Mouse (Mus musculus): Measurements from ENCODE around the gene Qrich1. TPM values are rescaled to one million over a fixed set of nuclear protein-coding genes. Genes with fewer than 3 reads are reported as not detected.
A peak's percentile ranks its signal among the peaks of the same experiment; 100 is the strongest.

The Qrich1 gene
- 131 and 150 TPM in 2 replicates for total RNA-seq (2017)

DNA sequence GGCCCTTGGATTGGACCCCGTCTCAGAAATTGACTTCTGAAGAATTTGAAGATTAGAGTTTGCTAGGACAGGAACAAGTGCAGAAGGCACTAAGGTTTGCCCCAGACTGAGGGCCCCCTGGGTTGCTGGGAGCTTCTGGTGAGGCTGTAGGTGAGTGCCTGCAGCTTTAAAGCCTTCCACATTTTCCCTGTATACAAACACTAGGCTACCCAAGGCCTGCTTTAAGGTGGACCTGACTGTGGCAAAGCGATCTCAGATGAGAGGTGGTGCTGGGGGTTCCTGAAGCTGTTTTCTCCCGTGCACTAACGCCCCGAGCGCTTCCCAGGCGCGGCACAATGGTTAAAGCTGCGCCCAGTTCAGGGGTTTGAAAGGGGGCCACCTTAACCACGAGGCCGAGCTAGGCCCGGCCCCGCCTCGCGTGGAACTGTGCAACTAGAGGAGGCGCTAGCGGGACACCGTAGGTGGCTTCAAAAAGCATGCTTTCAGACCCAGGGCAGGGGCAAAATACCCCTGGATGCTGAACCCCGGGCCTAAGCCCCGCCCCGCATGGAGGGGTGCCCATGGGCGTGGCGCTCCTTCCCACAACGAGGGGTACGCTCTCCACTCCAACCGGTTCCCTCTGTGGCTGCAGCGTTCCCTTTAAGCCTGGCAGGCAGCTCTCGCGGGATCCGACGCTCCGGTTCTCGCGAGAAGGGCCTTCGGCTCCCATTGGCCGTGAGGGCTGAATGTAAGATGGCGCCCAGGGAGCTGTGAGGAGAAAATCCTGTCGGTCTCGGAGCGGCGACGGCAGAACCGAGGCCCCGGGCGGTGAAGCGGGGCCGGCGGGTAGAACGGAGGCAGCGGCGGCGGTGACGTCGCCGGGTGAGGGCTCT is at the start of gene Qrich1:
TSS of gene Qrich1 (plus strand) at position 427 of the 872 bp plus-strand sequence.
- ATAC-seq (replicated peaks; ENCODE audit: low read depth, poor library complexity, severe bottlenecking) = peak; percentile 92

DNA sequence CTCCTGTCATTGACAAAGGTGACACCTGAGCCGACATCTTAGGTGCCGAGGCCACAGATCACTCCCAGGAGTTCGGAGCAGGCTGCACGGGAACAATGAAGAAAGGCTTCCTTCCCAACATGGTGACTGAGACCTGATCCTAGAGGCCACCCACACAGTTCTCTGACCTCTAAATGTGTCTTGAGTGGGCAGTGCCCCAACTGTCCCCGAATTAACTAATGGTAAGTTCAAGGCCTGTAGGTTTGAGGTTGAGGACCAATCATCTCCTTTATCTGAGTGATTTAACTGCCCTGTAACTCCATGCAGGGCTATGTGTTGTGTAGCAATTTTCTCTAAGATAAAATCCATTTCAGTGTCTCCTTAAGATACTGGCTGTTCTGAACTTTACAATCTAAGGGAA is 47.2 kb upstream of the Qrich1 start:
- ATAC-seq (replicated peaks; ENCODE audit: low read depth, poor library complexity, severe bottlenecking) = no peak

DNA sequence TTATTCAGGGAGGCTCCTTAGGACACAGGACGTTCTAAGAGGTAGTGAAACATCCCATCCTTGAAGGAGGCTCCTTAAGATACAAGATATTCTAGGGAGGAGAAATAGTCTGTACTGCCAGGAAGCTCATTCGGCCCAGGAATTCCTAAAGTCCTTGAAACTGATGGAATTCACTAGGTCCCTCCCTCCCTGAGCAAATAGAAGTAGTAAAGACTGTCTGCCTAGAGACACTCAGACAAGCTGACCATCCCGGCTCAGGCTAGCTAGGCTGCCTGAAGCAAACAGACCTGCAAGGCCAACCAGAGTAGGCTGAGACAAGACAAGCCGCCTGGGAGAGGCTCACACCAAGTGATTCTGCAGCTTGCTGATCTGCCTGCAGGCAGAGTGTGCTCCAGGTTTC is 46.8 kb upstream of the Qrich1 start:
- no peak for ATAC-seq (replicated peaks; ENCODE audit: low read depth, poor library complexity, severe bottlenecking)

DNA sequence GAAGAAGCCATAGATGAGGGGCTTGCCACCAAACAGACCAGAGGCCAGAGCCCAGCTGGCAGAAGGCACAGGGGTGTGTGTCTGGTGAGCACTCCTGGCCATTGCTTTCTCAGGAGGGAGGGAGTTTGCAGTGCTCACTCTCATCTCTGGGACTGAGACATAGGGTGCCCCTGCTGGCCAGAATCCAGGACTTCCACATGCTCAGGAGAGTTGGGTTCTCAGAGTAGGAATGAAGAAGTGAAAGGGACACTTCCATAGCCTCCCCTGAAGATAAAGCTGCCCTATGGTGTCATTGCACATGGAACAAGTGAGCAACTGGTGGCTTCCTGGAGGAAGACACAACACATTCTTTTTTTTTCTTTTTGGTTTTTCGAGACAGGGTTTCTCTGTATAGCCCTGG is 42.1 kb upstream of the Qrich1 start:
- ATAC-seq (replicated peaks; ENCODE audit: low read depth, poor library complexity, severe bottlenecking) = peak; percentile 73

DNA sequence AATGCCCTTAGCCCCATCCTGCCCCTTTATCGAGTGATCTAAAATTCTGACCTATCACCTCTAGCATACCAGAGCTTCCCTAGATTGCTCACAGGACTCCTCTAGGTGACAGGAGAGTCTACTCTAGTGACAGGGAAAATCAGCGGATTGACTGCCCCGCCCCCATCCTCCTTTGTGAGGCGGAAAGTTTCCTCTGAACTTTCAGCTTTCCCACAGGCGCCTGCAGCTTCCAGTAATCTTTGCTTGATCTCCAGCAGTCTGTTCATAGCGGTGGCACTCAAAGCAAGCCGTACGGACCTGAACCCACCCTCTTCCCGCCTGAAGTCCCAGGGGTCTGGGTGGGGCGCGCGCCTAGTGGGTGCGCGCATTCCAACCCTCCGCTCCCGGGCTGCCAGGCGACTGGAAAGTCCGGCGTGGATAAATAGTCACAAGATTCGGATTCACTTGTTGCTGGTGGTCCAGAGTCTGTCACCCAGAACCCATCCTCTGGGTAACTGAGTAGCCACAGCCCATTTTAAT is 37.9 kb upstream of the Qrich1 start:
- peak; percentile 58 for ATAC-seq (replicated peaks; ENCODE audit: low read depth, poor library complexity, severe bottlenecking)

DNA sequence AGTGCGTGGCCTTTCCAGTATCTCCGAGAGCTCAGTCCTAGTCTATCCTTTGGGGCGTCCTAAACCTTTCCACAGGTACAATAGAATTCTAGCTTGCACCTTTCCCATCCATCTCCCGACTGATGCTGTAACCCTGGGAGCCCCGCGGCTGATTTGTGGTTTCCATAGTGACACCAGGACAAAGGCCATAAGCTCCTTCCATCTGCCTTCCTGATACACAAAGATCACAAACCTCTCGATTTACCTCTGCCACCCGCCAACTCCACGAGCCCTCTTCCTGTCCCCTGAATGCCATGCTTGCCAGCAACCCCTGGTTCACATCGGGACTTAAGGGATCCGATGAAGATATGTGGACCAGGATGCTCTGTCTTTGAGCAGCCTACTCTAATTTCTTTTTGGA is 37.4 kb upstream of the Qrich1 start:
- ATAC-seq (replicated peaks; ENCODE audit: low read depth, poor library complexity, severe bottlenecking) = no peak

DNA sequence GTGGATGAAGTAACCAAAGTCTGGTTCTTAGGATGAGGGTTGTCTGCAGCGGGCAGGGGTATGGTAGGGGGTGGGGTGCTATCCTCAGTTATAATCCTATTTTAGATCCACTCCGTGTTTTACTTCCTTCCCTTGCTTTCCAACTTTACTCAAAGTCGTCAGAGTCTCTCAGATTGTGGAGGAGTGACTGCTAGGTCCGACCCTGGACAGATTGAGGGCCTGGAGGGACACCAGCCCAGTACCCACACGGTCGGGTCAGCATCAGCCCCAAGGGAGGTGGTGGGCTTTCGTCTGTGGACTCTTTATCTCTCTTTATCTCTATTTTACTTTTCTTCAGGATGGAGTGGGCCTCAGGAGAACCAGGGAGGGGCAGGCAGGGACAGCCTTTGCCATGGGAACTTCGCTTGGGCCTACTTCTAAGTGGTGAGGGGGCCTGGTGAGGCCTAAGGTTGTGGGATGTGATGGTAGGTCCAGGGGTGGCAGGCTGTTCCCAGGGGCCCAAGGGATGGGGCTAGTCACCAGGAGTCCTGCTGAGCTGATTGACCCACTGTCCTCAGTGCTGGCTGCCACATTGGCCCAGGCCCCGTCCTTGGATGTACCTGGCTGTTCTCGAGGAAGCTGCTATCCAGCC is 36.8 kb upstream of the Qrich1 start, which contains the start of gene Lamb2:
TSS of gene Lamb2 (plus strand) at position 16 of the 631 bp plus-strand sequence.
- peak; percentile 48 for ATAC-seq (replicated peaks; ENCODE audit: low read depth, poor library complexity, severe bottlenecking)

DNA sequence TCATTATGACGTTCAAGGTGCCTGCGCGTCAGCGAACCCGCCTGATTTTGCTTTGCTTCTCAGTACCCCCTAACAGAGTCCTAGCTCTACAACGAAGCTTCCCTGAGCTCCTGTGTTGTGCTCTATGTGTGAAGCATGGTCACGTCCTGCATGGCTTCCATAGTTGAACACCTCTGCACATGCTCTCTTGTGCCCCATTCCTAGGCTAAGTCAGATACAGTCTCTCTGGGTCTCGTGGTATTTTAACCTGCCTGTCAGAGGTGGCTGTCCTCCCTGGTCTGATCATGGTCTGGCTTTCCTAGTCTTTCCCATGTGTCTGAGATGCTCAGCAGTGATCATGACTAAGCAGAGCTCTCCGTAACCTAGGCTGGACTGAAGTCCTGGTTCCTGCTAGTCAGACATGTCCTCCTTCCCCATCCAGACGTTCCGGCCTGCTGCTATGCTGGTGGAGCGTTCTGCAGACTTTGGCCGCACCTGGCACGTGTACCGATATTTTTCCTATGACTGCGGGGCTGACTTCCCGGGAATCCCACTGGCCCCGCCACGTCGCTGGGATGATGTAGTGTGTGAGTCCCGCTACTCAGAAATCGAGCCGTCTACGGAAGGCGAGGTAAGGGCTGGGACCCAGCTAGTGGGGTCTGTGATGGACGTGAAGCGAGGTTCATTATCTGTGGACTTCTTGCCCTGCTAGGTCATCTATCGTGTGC is 35.6 kb upstream of the Qrich1 start:
- ATAC-seq (replicated peaks; ENCODE audit: low read depth, poor library complexity, severe bottlenecking) = no peak

DNA sequence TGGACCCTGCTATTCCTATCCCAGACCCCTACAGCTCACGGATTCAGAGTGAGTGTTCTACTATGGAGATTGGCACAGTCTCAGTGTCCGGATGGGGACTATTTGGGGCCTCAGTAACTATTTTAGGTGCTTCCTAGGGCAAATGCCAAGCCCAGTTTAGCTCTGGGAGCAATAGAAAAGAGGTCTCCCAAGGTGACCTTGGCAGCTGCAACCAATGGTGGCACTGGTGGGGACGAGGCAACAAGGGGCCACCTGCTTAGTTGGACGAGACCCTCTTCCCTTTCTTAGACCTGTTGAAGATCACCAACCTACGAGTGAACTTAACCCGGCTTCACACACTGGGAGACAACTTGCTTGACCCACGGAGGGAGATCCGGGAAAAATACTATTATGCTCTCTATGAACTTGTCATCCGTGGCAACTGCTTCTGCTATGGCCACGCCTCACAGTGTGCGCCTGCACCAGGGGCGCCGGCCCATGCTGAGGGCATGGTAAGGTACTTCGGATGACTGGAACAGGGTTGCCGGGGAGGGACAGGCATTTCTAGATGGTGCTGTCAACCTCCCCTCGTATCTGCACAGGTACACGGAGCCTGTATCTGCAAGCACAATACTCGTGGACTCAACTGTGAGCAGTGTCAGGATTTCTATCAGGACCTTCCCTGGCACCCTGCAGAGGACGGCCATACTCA is 34.9 kb upstream of the Qrich1 start:
- no peak for ATAC-seq (replicated peaks; ENCODE audit: low read depth, poor library complexity, severe bottlenecking)

DNA sequence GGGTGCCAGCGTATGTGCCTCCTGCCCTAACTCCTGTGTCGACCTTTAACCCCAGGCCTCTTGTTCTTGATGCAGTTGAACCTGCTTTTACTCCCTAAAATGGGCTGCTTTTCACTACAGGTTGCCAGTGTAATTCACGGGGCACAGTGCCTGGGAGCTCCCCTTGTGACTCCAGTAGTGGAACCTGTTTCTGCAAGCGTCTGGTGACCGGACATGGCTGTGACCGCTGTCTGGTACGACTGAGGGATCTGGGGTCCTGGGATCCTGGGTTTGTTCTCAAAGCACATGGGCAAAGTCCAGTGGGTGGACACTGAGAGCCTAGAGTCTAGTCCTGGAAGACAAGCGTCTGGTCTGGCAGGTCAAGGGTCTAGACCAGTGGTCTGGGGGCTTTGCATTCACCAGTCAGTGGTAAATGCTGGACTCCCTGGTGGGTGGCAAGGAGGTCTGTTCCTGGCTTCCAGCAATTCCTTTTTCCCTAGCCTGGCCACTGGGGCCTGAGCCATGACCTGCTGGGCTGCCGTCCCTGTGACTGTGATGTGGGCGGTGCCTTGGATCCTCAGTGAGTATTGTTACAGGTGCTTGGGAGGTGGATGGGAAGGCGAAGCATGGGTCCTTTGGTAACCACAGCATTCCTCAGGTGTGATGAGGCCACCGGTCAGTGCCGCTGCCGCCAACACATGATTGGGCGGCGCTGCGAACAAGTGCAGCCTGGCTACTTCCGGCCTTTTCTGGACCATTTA is 33.4 kb upstream of the Qrich1 start:
- ATAC-seq (replicated peaks; ENCODE audit: low read depth, poor library complexity, severe bottlenecking) = no peak

DNA sequence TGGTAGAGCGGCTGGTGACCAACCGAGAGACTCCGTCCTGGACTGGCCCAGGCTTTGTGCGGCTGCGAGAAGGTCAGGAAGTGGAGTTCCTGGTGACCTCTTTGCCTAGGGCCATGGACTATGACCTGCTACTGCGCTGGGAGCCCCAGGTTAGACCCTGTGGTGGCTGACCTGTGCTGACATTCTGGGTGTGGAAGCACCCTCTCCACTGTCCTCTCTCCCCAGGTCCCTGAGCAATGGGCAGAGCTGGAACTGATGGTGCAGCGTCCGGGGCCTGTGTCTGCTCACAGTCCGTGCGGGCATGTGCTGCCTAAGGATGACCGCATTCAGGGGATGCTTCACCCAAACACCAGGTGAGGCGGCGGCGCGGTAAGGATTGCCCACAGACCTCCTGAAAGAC is 32.6 kb upstream of the Qrich1 start:
- no peak for ATAC-seq (replicated peaks; ENCODE audit: low read depth, poor library complexity, severe bottlenecking)

DNA sequence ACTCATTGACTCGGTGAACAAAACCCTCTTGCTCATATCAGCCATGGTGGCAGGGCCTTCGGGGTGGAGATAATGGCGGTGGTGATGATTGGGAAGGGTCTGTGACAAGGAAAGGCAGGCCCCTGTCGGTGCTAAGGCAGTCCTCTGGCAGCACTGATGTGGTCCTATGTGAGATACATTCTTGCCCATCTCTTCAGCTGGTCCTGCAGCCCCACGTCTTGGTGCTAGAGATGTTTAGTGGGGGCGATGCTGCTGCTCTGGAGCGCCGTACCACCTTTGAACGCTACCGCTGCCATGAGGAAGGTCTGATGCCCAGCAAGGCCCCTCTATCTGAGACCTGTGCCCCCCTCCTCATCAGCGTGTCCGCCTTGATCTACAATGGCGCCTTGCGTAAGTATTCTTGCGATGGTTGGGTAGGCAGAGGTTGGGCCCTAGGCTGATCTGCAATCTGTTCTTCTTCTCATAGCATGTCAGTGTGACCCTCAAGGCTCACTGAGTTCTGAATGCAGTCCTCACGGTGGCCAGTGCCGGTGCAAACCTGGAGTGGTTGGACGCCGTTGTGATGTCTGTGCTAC is 31.2 kb upstream of the Qrich1 start:
- ATAC-seq (replicated peaks; ENCODE audit: low read depth, poor library complexity, severe bottlenecking) = no peak

DNA sequence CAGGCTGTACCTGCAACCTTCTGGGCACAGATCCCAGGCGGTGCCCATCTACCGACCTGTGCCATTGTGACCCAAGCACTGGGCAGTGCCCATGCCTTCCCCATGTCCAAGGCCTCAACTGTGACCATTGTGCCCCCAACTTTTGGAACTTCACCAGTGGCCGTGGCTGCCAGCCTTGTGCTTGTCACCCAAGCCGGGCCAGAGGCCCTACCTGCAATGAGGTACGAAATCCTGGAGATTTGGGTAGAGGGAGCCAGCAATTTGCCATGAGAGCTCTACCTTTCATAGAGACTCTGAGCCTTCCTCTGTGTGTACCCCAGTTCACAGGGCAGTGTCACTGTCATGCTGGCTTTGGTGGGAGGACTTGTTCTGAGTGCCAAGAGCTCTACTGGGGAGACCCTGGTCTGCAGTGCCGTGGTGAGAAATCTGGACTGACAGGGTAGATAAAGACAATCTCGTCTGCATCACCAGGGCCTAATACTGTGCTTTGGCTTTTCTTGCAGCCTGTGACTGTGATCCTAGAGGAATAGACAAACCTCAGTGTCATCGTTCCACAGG is 29.6 kb upstream of the Qrich1 start:
- no peak for ATAC-seq (replicated peaks; ENCODE audit: low read depth, poor library complexity, severe bottlenecking)

DNA sequence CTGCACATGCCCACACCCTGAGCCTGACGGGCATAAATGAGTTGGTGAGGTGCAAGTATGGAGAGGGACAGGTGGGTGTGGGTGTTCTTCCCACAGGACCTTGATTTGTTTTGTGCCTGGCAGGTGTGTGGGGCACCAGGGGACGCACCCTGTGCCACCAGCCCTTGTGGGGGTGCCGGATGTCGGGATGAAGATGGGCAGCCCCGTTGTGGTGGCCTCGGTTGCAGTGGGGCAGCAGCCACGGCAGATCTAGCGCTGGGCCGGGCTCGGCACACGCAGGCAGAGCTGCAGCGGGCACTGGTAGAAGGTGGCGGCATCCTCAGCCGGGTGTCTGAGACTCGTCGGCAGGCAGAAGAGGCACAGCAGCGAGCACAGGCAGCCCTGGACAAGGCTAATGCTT is 28.2 kb upstream of the Qrich1 start:
- ATAC-seq (replicated peaks; ENCODE audit: low read depth, poor library complexity, severe bottlenecking) = no peak

DNA sequence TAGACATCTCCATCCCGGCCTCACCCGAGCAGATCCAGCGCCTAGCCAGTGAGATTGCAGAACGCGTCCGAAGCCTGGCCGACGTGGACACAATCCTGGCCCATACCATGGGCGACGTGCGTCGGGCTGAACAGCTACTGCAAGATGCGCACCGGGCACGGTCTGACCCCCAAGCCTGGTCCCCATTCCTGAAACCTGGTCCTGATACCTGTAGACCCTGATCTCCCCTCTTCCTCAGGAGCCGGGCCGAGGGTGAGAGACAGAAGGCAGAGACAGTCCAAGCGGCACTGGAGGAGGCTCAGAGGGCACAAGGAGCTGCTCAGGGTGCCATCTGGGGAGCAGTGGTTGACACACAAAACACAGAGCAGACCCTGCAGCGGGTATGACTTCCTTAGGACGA is 27.4 kb upstream of the Qrich1 start:
- ATAC-seq (replicated peaks; ENCODE audit: low read depth, poor library complexity, severe bottlenecking) = no peak

DNA sequence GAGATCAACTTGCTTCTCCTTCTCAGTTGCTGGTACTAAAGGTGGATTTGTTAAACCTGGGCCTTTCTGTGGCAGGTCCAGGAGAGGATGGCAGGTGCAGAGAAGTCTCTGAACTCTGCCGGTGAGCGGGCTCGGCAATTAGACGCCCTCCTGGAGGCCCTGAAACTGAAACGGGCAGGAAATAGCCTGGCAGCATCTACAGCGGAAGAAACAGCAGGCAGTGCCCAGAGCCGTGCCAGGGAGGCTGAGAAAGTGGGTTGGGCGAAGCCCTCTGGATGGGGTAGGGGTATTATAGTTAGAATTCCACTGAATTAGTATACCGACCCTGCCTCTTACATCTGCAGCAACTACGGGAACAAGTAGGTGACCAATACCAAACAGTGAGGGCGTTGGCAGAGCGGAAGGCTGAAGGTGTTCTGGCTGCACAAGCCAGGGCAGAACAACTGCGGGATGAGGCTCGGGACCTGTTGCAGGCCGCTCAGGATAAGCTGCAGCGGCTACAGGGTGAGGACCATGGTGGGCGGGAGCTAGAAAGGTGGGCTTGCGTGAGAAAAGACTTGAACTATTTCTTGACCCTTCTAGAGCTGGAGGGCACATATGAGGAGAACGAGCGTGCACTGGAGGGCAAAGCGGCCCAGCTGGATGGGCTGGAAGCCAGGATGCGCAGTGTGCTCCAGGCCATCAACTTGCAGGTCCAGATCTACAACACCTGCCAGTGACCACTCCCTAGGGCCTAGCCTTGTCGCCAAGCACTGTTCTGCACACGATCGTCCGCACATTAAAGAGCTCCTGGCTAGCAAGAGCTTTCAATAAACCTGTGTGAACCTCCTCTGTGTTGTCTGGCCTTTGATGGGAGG is 26.7 kb upstream of the Qrich1 start:
- no peak for ATAC-seq (replicated peaks; ENCODE audit: low read depth, poor library complexity, severe bottlenecking)

DNA sequence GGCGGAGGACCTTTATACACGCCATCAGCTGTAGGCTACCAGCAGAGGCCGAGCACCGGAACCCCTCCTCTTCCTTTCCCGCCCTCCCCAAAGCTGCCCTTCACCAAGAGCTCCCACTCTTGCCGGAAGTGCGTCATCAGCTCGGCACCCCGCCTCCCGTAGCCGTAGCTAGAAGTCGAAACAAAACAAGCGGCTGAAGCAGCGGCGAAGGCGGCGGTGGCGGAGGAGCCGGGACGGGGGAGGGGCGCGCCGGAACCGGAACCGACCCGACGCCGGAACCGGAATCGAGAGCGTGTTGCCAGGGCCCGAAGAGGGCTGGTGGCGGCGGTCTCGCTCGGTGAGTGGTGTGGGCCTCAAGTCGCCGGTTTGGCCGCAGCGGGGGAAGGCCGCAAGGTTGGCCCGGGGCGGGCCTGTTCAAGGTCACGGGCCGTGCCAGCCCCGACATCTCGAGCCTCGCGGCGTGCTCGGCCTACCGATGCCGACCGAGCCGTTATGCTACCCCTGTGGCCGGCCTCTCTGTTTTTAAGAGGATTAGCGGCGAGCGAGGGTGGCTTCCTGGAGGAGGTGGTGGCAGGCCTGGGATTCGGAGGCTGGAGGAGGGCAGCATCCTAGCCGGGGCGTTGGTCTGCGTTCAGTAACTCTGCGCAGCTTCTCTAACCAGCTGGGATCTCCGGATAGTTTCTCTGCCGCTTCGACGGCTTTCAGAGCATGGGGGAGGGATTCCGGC is 25.9 kb upstream of the Qrich1 start, which contains the start of gene Usp19:
TSS of gene Usp19 (plus strand) at position 44 of the 727 bp plus-strand sequence.
- peak; percentile 88 for ATAC-seq (replicated peaks; ENCODE audit: low read depth, poor library complexity, severe bottlenecking)
